Mouse (Mus musculus) large intestine, adult 2 months (tissue): ENCODE data around the gene Ddx39. TPM values are rescaled to one million over a fixed set of nuclear protein-coding genes. Genes with fewer than 3 reads are reported as not detected.

Experiments
- DNase-seq: peaks from one replicate; pipeline ENCODE4 v3.0.0-alpha.2; 2012; ENCODE audit warnings: low read depth, low spot score
- WGBS: fragments of 180-500 bp; shearing (Covaris S2); methylation state at CpG from one replicate; pipeline ENCODE4 v1.1.7; 2018; 5-methylcytosine and 5-hydroxymethylcytosine counted together
- polyA plus RNA-seq: library from polyadenylated mRNA; depleted of rRNA; stranded (reverse); fragments of >200 nt; gene quantifications from 2 replicates; pipeline ENCODE4 v1.2.3, GENCODE M21; 2012; rRNA removed

Gene Ddx39
- polyA plus RNA-seq, 1 experiment, result 106 TPM

- WGBS, result 62% methylated on average over 2 of the region's 2 CpGs
- DNase-seq, result no peak
Observed at GRCm38 (mm10) chr8:83759231-83759759, 44.3 kb downstream of the Ddx39 start.

DNA sequence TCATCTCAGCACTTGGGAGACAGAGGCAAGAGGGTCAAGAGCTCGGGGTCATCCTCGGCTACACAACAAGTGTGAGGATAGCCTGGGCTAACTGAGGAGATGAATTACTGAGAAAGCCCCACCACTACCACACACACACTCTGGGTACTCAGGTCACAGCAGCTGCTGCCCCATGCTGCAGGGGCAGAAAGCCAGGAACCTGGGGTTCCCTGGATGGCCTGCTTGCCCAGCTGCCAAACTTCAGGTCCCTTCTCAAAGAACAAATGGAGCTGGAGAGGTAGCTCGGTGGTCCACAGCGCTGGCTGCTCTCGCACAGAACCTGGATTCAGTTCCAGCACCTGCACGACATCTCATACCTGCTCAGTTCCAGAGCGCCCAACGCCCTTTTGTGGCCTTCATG, 49.1 kb downstream of the Ddx39 start:
- DNase-seq, result no peak
- 93% methylated on average over 8 of the region's 8 CpGs for WGBS

GRCm38 (mm10) chr8:83764717-83765116, 49.7 kb downstream of the Ddx39 start:
- no peak for DNase-seq
- 91% methylated on average over 2 of the region's 2 CpGs for WGBS

GRCm38 (mm10) chr8:83765663-83766062, 50.7 kb downstream of the Ddx39 start:
- no peak for DNase-seq

DNA sequence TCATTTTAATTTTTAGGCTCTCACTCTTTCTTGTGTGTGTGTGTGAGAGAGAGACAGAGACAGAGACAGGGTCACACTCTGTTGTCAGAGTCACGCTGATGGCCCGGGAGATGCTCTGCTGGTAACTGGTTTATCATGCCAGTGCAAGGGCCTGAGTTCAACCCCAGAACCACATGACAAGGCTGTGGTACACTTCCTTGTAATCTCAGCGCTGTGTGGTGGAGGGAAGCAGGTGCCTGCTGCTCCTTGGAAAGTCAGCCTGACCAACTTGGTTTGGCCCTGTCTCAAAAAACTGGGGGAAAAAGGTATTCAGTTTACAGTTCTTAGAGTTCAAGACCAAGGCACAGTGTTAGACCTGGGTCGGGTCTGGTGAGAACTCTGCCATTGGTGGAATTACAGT, 52.5 kb downstream of the Ddx39 start:
- WGBS, result 79% methylated on average over 4 of the region's 4 CpGs
- no peak for DNase-seq

DNA sequence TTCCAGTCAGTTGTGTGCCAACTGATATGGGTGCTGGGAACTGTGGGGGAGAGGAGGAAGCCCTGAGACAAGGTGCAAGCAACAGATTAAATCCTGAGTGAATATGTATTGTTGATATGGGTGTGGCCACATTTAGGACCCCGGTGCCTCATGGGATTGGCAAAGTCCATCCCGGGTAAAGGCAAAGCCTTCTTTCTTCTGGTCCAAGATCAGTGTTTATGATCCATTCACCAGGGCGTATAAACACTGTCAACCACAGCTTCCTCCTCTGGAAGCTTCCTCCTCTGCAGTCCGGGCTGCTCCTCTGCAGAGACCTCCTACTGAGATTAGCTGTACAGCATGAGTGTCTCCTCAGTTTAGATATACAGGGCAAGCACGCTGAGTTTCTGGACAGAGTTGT, 53.5 kb downstream of the Ddx39 start:
- DNase-seq, result peak; percentile 45
- whole genome bisulfite sequencing, result 1% methylated on average over 5 of the region's 5 CpGs

GRCm38 (mm10) chr8:83769720-83770119, 54.7 kb downstream of the Ddx39 start:
- WGBS, result 64% methylated on average over 7 of the region's 7 CpGs
- DNase-seq, result no peak

DNA sequence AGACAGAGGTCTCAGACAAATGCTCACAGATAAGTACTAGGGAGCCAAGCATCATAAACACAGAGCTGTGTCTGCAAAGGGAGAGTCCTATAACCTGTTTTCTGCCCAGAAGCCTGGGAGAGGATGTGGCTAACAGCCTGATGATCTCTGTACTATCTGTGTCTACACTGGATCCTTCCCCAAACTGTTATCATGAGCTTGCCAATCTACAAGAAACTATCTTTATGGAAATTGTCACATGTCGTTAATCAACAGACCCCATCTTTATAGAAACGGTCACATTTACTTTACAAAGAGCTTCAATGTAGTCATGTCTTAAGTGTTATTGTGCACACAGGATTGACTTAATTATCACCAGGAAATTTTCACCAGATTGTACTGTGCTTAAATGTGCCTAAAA, 55.7 kb downstream of the Ddx39 start:
- WGBS, result 89% methylated on average over 2 of the region's 2 CpGs
- DNase-seq, result no peak

DNA sequence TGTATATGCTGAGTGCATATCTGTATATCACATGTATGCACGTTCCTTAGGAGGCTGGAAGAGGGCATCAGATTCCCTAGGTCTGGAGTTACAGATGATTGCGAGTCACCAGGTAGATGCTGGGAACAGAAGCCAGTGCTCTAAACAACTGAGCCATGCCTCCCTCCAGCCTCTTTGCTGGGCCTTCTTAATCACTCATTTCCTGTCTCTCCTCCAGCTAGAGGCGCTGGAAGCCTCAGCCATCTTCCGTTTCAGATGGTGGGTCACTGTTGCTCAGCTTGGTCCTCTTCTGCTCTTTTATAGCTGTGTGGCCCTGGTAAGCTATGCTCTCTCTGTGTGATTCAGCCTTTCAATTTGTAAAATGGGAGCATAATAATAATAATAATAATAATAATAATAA, 56.8 kb downstream of the Ddx39 start:
- 80% methylated on average over 4 of the region's 4 CpGs for WGBS
- no peak for DNase-seq

DNA sequence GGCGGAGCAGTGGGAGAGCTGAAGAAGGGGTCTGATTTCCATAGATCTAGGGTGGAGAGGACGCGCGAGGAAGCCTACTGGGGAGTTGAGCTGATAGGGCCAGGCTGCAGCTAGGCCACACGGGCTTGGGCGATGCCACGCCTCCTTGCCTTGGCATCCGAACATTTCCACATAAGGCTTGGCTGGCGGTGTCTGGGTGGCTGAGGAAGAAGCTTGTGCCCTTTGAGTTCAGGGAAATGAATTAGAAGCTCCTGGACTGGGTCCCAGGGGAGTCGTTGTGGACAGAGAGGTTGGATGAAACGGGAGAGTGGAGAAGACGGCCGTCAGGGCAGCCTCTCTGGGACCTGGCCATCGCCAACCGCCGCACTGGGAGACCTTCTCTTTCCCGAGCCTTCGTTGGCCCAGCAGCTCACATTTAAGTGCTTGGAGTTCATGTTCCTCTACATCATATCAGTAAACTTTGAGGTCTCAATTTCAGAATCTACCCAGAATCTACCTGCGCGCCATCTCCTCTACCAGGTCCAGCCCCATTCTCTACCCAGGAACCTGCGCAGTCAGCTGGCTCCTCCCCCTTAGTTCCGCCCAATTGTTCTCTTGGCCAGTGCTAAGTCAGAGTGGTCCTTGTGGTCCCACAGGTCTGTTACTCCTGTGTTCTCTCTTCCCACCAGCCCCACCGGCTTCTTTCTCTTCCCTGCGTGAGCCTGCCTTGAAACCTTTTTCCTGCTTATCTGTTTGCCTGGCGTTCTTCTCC, 57.9 kb downstream of the Ddx39 start:
- peak; percentile 55 for DNase-seq

DNA sequence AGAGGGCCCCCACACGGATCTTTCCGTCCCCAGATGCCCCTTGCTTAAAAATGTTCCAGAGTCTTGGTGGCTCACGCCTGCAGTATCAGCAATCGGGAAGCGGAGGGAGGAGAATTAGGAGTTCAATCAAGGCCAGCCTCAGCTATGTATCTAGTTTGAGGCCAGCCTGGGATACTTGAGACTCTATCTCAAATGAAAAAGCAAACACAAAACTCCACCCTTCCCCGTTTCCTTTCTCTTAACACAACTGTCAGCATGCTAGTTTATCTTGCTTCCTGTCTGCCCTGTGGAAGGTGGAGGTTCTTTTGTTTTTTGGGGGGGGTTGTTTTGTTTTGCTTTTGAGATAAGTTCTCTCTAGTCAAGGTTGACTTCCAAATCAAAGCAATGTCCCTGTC, 58.5 kb downstream of the Ddx39 start:
- DNase-seq, result no peak
- WGBS, result 38% methylated on average over 6 of the region's 6 CpGs

More for the DNA sequence above, 57.9 kb downstream of the Ddx39 start:
- WGBS, result 16% methylated on average over 25 of the region's 25 CpGs

GRCm38 (mm10) chr8:83774221-83774620, 59.2 kb downstream of the Ddx39 start:
- DNase-seq, result no peak
- 87% methylated on average over 2 of the region's 2 CpGs for WGBS

Other genes starting within 250 kb of the Ddx39 start
- gene Olfr370, start 179.4 kb upstream of the Ddx39 start, polyA plus RNA-seq, result not detected in 2 replicates
- gene Ndufb7, start 148.5 kb upstream of the Ddx39 start, polyA plus RNA-seq, result 479 and 502 TPM in 2 replicates
- 323 and 376 TPM in 2 replicates for gene Tecr, start 107.2 kb upstream of the Ddx39 start, polyA plus RNA-seq
- gene Dnajb1, start 107.0 kb upstream of the Ddx39 start, polyA plus RNA-seq, result 23.2 and 28.3 TPM in 2 replicates
- 42.0 and 46.4 TPM in 2 replicates for gene Gipc1, start 62.5 kb upstream of the Ddx39 start, polyA plus RNA-seq
- 2.5 and 3.1 TPM in 2 replicates for gene Ptger1, start 48.5 kb upstream of the Ddx39 start, polyA plus RNA-seq
- gene Pkn1, start 16.0 kb upstream of the Ddx39 start, polyA plus RNA-seq, result 87.2 and 107 TPM in 2 replicates
- gene Adgre5, start 26.1 kb downstream of the Ddx39 start, polyA plus RNA-seq, result 55.1 and 68.0 TPM in 2 replicates
- gene Adgrl1, start 184.9 kb downstream of the Ddx39 start, polyA plus RNA-seq, result 13.4 and 18.8 TPM in 2 replicates
- 0.43 and 0.52 TPM in 2 replicates for gene Gm10644, start 240.0 kb downstream of the Ddx39 start, polyA plus RNA-seq
- gene Asf1b, start 240.3 kb downstream of the Ddx39 start, polyA plus RNA-seq, result 35.0 and 42.7 TPM in 2 replicates